8 mouse cellular contexts compared by ENCODE assay signal in genomic region chr6:100704574-100705365, GRCm38 (mm10). TPM values are rescaled to one million over a fixed set of nuclear protein-coding genes. Genes with fewer than 3 reads are reported as not detected.
A peak's percentile ranks its signal among the peaks of the same experiment; 100 is the strongest.
DNase-seq lines count a peak whose midpoint lies in the region; ATAC-seq and TF ChIP-seq lines count a peak whose summit lies in the region.

Gene Gxylt2, plus strand, starts transcription at chr6:100704734.

- WGBS in forebrain, embryonic 12.5 days, result under 1% methylated on average over 68 of the region's 77 CpGs
- under 1% methylated on average over 77 of the region's 77 CpGs for WGBS in midbrain, embryonic 10.5 days
- WGBS in small intestine, adult 2 months, result 1% methylated on average over 77 of the region's 77 CpGs

- TF ChIP-seq CTCF in small intestine, adult 2 months (IDR thresholded peaks at IDR 0.05; ENCODE audit: extremely low read depth, insufficient read length, insufficient replicate concordance, low read depth, low read length), result no peak

- H3K36me3 ChIP-seq in forebrain, embryonic 12.5 days (replicated peaks), result no peaks in the 10 kb centered on the region
- H3K36me3 ChIP-seq in midbrain, embryonic 10.5 days, result no peaks in the 10 kb centered on the region
- no peaks in the 10 kb centered on the region for H3K36me3 ChIP-seq in small intestine, adult 2 months (ENCODE audit: control insufficient read depth, insufficient read depth, low read length)

- peaks cover 43% of the 10 kb centered on the region for H3K27me3 ChIP-seq in forebrain, embryonic 12.5 days
- H3K27me3 ChIP-seq in midbrain, embryonic 10.5 days (ENCODE audit: low read depth, poor library complexity, severe bottlenecking), result peaks cover 70% of the 10 kb centered on the region
- H3K27me3 ChIP-seq in small intestine, adult 2 months (ENCODE audit: control insufficient read depth, insufficient read depth, low read length), result peaks cover 10% of the 10 kb centered on the region; the same call in 1 of the 2 replicates

- TF ChIP-seq POLR2A in small intestine, adult 2 months (IDR thresholded peaks at IDR 0.05; ENCODE audit: low read depth, low read length), result no peak

- no peaks in the 10 kb centered on the region for H3K9me3 ChIP-seq in forebrain, embryonic 12.5 days
- H3K9me3 ChIP-seq in midbrain, embryonic 10.5 days (replicated peaks), result no peaks in the 10 kb centered on the region

- peak within 1 kb of the TSS; percentile 66 for H3K9ac ChIP-seq in forebrain, embryonic 12.5 days

- H3K4me1 ChIP-seq in forebrain, embryonic 12.5 days, result peaks cover 20% of the 10 kb centered on the region
- peaks cover 31% of the 10 kb centered on the region for H3K4me1 ChIP-seq in midbrain, embryonic 10.5 days
- H3K4me1 ChIP-seq in small intestine, adult 2 months (ENCODE audit: control insufficient read depth, insufficient read depth, insufficient read length, low read length), result no peaks in the 10 kb centered on the region

- H3K27ac ChIP-seq in forebrain, embryonic 12.5 days, result 0 out of 2 replicates have a peak within 1 kb of the TSS, but pooled peaks have one; percentile 13
- H3K27ac ChIP-seq in midbrain, embryonic 10.5 days (replicated peaks), result peak within 1 kb of the TSS; percentile 83
- no peak within 1 kb of the TSS for H3K27ac ChIP-seq in small intestine, adult 2 months (ENCODE audit: insufficient read depth, low read depth, low read length)

- ATAC-seq in forebrain, embryonic 12.5 days (ENCODE audit: low FRiP score), result peak; percentile 86

- H3K4me3 ChIP-seq in forebrain, embryonic 12.5 days (replicated peaks), result peak within 1 kb of the TSS; percentile 69
- H3K4me3 ChIP-seq in midbrain, embryonic 10.5 days, result peak within 1 kb of the TSS; percentile 85
- peak within 1 kb of the TSS; percentile 51 for H3K4me3 ChIP-seq in small intestine, adult 2 months (ENCODE audit: low read depth, low read length)

- DNase-seq in 3T3-L1 (ENCODE audit: low read depth, low spot score) (peak; percentile 86), NIH3T3 (ENCODE audit: low read depth) (peak; percentile 88)
- peak; percentile 45 to 53 for DNase-seq in heart, postnatal 36 days
- peak; percentile 10 for DNase-seq in left cerebral cortex, adult 11 months (ENCODE audit: low spot score)
- peak; percentile 78 for DNase-seq in midbrain, embryonic 10.5 days (ENCODE audit: low spot score)
- DNase-seq in thymus, adult 18-20 months, result no peak

- intact Hi-C loops in heart, postnatal 36 days (cut with DNase I), result loop anchor here (5.0 kb wide), 1 partner anchor 98 kb away; no protein-coding TSS in a partner anchor

- H3K4me2 ChIP-seq in forebrain, embryonic 12.5 days, result peak within 1 kb of the TSS; percentile 98

RNA-seq across cellular contexts. Expression of gene Gxylt2, which starts in this region (rescaled TPM):
- polyA plus RNA-seq in forebrain, embryonic 12.5 days (2016; fragmentation: Nextera tagmentation; extraction: Ambion mirVana), result 1.8 and 3.5 TPM in 2 replicates
- 1 to 10 TPM; 3.1 TPM for total RNA-seq in heart, postnatal 36 days (2021)
- 1.4 and 2.4 TPM in 2 replicates for polyA plus RNA-seq in midbrain, embryonic 10.5 days (2016; fragmentation: Nextera tagmentation; extraction: Ambion mirVana)
- 0.10 and 0.43 TPM in 2 replicates for polyA plus RNA-seq in small intestine, adult 2 months (2012; rRNA removed)

Comparison
In these comparisons a context has a peak if more than half of its experiments do, and no peak if none do; other contexts are left out.
1. DNase-seq: peak in 3T3-L1 (single experiment), NIH3T3 (single experiment), heart, postnatal 36 days (2 of 2), left cerebral cortex, adult 11 months (single experiment) and midbrain, embryonic 10.5 days (single experiment); none in thymus, adult 18-20 months (0 of 2).
2. Peak in every context shown above with its lines, with median percentiles within 50 percentile points of each other: H3K4me3 ChIP-seq.